Mouse (Mus musculus): ENCODE data around the gene Arpc5.

DNA sequence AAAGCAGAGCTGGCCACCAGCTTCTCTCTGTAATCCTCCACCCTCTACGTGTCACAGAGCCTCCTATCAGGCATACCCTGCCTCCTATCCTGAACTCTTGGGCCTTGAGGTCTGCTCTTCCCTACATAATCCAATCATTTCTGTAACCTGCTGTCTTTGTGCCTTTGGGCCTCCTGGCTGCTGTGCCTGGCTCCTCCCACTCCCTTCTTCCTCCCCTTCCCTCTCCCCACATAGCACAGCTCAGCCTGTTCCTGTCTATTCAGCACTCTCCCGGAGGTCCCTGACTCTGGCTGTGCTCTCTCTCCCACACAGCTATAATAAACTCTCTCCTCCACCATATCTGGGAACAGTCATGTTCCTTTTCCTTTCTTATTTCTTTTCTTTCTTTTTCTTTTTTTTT is 33.6 kb downstream of the Arpc5 start, which contains the start of gene Ncf2:
- TF ChIP-seq CTCF (IDR thresholded peaks at IDR 0.05; ENCODE audit: borderline replicate concordance, insufficient read depth, low read length) (no peak), POLR2A (IDR thresholded peaks at IDR 0.05; ENCODE audit: low read depth, low read length) (no peak)
